Mouse (Mus musculus): ENCODE measurements around the gene Orm1. TPM values are rescaled to one million over a fixed set of nuclear protein-coding genes. Genes with fewer than 3 reads are reported as not detected.

The Orm1 gene
- polyA plus RNA-seq, 1 experiment: 5.3 TPM

GRCm38 (mm10) chr4:63382676-63383369, 38.5 kb downstream of the Orm1 start:
- Histone ChIP-seq H3K4me1 (replicated peaks; ENCODE audit: control insufficient read depth, insufficient read depth, low read length) (peaks cover 27% of the 10 kb centered on the region), H3K36me3 (ENCODE audit: control insufficient read depth, insufficient read depth, low read length) (peaks cover 64% of the 10 kb centered on the region), H3K4me3 (ENCODE audit: control insufficient read depth, insufficient read depth, low read length) (no peak overlapping the region), H3K27ac (ENCODE audit: control insufficient read depth, insufficient read depth, low read length) (no peak overlapping the region), H3K27me3 (ENCODE audit: control insufficient read depth, insufficient read depth, low read length) (no peaks in the 10 kb centered on the region)
- TF ChIP-seq POLR2A (IDR thresholded peaks at IDR 0.05; ENCODE audit: control insufficient read depth, extremely low read depth, insufficient read depth, low read length, poor library complexity): no peak
- TF ChIP-seq CTCF (IDR thresholded peaks at IDR 0.05; ENCODE audit: borderline replicate concordance, control insufficient read depth, extremely low read depth, insufficient read depth, low read length, poor library complexity): no peak
- whole genome bisulfite sequencing: 97% methylated on average over 4 of the region's 4 CpGs
- no peak for DNase-seq

- DNase-seq: no peak
- peaks cover 33% of the 10 kb centered on the region for H3K4me1 ChIP-seq (replicated peaks; ENCODE audit: control insufficient read depth, insufficient read depth, low read length)
- H3K27ac ChIP-seq (ENCODE audit: control insufficient read depth, insufficient read depth, low read length): no peak overlapping the region
- no peak for TF ChIP-seq POLR2A (IDR thresholded peaks at IDR 0.05; ENCODE audit: control insufficient read depth, extremely low read depth, insufficient read depth, low read length, poor library complexity)
- no peak for TF ChIP-seq CTCF (IDR thresholded peaks at IDR 0.05; ENCODE audit: borderline replicate concordance, control insufficient read depth, extremely low read depth, insufficient read depth, low read length, poor library complexity)
- H3K4me3 ChIP-seq (ENCODE audit: control insufficient read depth, insufficient read depth, low read length): no peak overlapping the region
- 93% methylated on average over 12 of the region's 12 CpGs for WGBS
- no peaks in the 10 kb centered on the region for H3K27me3 ChIP-seq (ENCODE audit: control insufficient read depth, insufficient read depth, low read length)
- peaks cover 57% of the 10 kb centered on the region for H3K36me3 ChIP-seq (ENCODE audit: control insufficient read depth, insufficient read depth, low read length)
Measured at GRCm38 (mm10) chr4:63383474-63383873, 39.1 kb downstream of the Orm1 start.

- WGBS: 80% methylated on average over 4 of the region's 4 CpGs
- peaks cover 41% of the 10 kb centered on the region for H3K4me1 ChIP-seq (replicated peaks; ENCODE audit: control insufficient read depth, insufficient read depth, low read length)
- H3K36me3 ChIP-seq (ENCODE audit: control insufficient read depth, insufficient read depth, low read length): peaks cover 51% of the 10 kb centered on the region
- DNase-seq: no peak
- H3K4me3 ChIP-seq (ENCODE audit: control insufficient read depth, insufficient read depth, low read length): no peak overlapping the region
- TF ChIP-seq CTCF (IDR thresholded peaks at IDR 0.05; ENCODE audit: borderline replicate concordance, control insufficient read depth, extremely low read depth, insufficient read depth, low read length, poor library complexity) (no peak), POLR2A (IDR thresholded peaks at IDR 0.05; ENCODE audit: control insufficient read depth, extremely low read depth, insufficient read depth, low read length, poor library complexity) (no peak)
- no peaks in the 10 kb centered on the region for H3K27me3 ChIP-seq (ENCODE audit: control insufficient read depth, insufficient read depth, low read length)
- H3K27ac ChIP-seq (ENCODE audit: control insufficient read depth, insufficient read depth, low read length): no peak overlapping the region
Measured at GRCm38 (mm10) chr4:63384262-63384661, 39.9 kb downstream of the Orm1 start.

GRCm38 (mm10) chr4:63385253-63385652, 40.9 kb downstream of the Orm1 start:
- no peak for DNase-seq
- Histone ChIP-seq H3K4me3 (ENCODE audit: control insufficient read depth, insufficient read depth, low read length) (no peak overlapping the region), H3K27me3 (ENCODE audit: control insufficient read depth, insufficient read depth, low read length) (no peaks in the 10 kb centered on the region), H3K36me3 (ENCODE audit: control insufficient read depth, insufficient read depth, low read length) (peaks cover 43% of the 10 kb centered on the region), H3K4me1 (replicated peaks; ENCODE audit: control insufficient read depth, insufficient read depth, low read length) (peaks cover 51% of the 10 kb centered on the region), H3K27ac (ENCODE audit: control insufficient read depth, insufficient read depth, low read length) (peak overlapping the region; percentile 95)
- WGBS: 77% methylated on average over 3 of the region's 3 CpGs
- TF ChIP-seq POLR2A (IDR thresholded peaks at IDR 0.05; ENCODE audit: control insufficient read depth, extremely low read depth, insufficient read depth, low read length, poor library complexity): 0 out of 2 replicates have a peak, but pooled peaks have one; percentile 18
- no peak for TF ChIP-seq CTCF (IDR thresholded peaks at IDR 0.05; ENCODE audit: borderline replicate concordance, control insufficient read depth, extremely low read depth, insufficient read depth, low read length, poor library complexity)

GRCm38 (mm10) chr4:63385784-63386183, 41.4 kb downstream of the Orm1 start:
- Histone ChIP-seq H3K27ac (ENCODE audit: control insufficient read depth, insufficient read depth, low read length) (peak overlapping the region; percentile 95), H3K36me3 (ENCODE audit: control insufficient read depth, insufficient read depth, low read length) (peaks cover 43% of the 10 kb centered on the region), H3K4me1 (replicated peaks; ENCODE audit: control insufficient read depth, insufficient read depth, low read length) (peaks cover 56% of the 10 kb centered on the region), H3K4me3 (ENCODE audit: control insufficient read depth, insufficient read depth, low read length) (peak overlapping the region; percentile 61), H3K27me3 (ENCODE audit: control insufficient read depth, insufficient read depth, low read length) (no peaks in the 10 kb centered on the region)
- peak; percentile 84 for DNase-seq
- TF ChIP-seq CTCF (IDR thresholded peaks at IDR 0.05; ENCODE audit: borderline replicate concordance, control insufficient read depth, extremely low read depth, insufficient read depth, low read length, poor library complexity): no peak
- 0 out of 2 replicates have a peak, but pooled peaks have one; percentile 41 for TF ChIP-seq POLR2A (IDR thresholded peaks at IDR 0.05; ENCODE audit: control insufficient read depth, extremely low read depth, insufficient read depth, low read length, poor library complexity)
- 2% methylated on average over 11 of the region's 11 CpGs for WGBS

GRCm38 (mm10) chr4:63388029-63388428, 43.7 kb downstream of the Orm1 start:
- TF ChIP-seq CTCF (IDR thresholded peaks at IDR 0.05; ENCODE audit: borderline replicate concordance, control insufficient read depth, extremely low read depth, insufficient read depth, low read length, poor library complexity): no peak
- no peak for TF ChIP-seq POLR2A (IDR thresholded peaks at IDR 0.05; ENCODE audit: control insufficient read depth, extremely low read depth, insufficient read depth, low read length, poor library complexity)
- H3K27me3 ChIP-seq (ENCODE audit: control insufficient read depth, insufficient read depth, low read length): no peaks in the 10 kb centered on the region
- peaks cover 38% of the 10 kb centered on the region for H3K36me3 ChIP-seq (ENCODE audit: control insufficient read depth, insufficient read depth, low read length)
- no peak for DNase-seq
- peaks cover 76% of the 10 kb centered on the region for H3K4me1 ChIP-seq (replicated peaks; ENCODE audit: control insufficient read depth, insufficient read depth, low read length)
- WGBS: 54% methylated on average over 6 of the region's 6 CpGs
- no peak overlapping the region for H3K4me3 ChIP-seq (ENCODE audit: control insufficient read depth, insufficient read depth, low read length)
- peak overlapping the region; percentile 14; the same call in 1 of the 2 replicates for H3K27ac ChIP-seq (ENCODE audit: control insufficient read depth, insufficient read depth, low read length)

Data from thymus, adult 2 months (tissue).